8 mouse cellular contexts compared by ENCODE assay signal in genomic region chr5:23893864-23894771, GRCm38 (mm10). TPM values are rescaled to one million over a fixed set of nuclear protein-coding genes. Genes with fewer than 3 reads are reported as not detected.
DNase-seq lines count a peak whose midpoint lies in the region; ATAC-seq and TF ChIP-seq lines count a peak whose summit lies in the region.

No protein-coding gene starts in this region.

- WGBS in spleen, adult 2 months, result 15% methylated on average over 11 of the region's 11 CpGs
- WGBS in lung, embryonic 14.5 days, result 57% methylated on average over 11 of the region's 11 CpGs
- WGBS in hindbrain, embryonic 10.5 days, result 85% methylated on average over 11 of the region's 11 CpGs
- WGBS in midbrain, embryonic 13.5 days, result 75% methylated on average over 11 of the region's 11 CpGs

- H3K4me1 ChIP-seq in spleen, adult 2 months (ENCODE audit: control insufficient read depth, insufficient read depth, insufficient read length), result peaks cover 3% of the 10 kb centered on the region; the same call in 1 of the 2 replicates
- H3K4me1 ChIP-seq in lung, embryonic 14.5 days (ENCODE audit: insufficient read depth), result no peaks in the 10 kb centered on the region
- H3K4me1 ChIP-seq in hindbrain, embryonic 10.5 days (replicated peaks), result no peaks in the 10 kb centered on the region
- H3K4me1 ChIP-seq in midbrain, embryonic 13.5 days (replicated peaks), result no peaks in the 10 kb centered on the region

- no peaks in the 10 kb centered on the region for H3K36me3 ChIP-seq in spleen, adult 2 months (ENCODE audit: control insufficient read depth, insufficient read depth, low read length)
- H3K36me3 ChIP-seq in lung, embryonic 14.5 days (ENCODE audit: insufficient read depth), result no peaks in the 10 kb centered on the region
- H3K36me3 ChIP-seq in hindbrain, embryonic 10.5 days, result no peaks in the 10 kb centered on the region
- no peaks in the 10 kb centered on the region for H3K36me3 ChIP-seq in midbrain, embryonic 13.5 days

- H3K27me3 ChIP-seq in spleen, adult 2 months (ENCODE audit: control insufficient read depth, insufficient read depth, low read length), result no peaks in the 10 kb centered on the region
- no peaks in the 10 kb centered on the region for H3K27me3 ChIP-seq in lung, embryonic 14.5 days (ENCODE audit: insufficient read depth, low read length)
- no peaks in the 10 kb centered on the region for H3K27me3 ChIP-seq in hindbrain, embryonic 10.5 days (ENCODE audit: insufficient read depth, poor library complexity, severe bottlenecking)
- H3K27me3 ChIP-seq in midbrain, embryonic 13.5 days, result no peaks in the 10 kb centered on the region

- ATAC-seq in inflammation-experienced regulatory T-cells, adult 6 months, result peak; percentile 96
- ATAC-seq in lung, embryonic 14.5 days (ENCODE audit: insufficient read depth), result no peak
- ATAC-seq in midbrain, embryonic 13.5 days, result no peak

- H3K4me2 ChIP-seq in lung, embryonic 14.5 days, result no peak overlapping the region
- no peak overlapping the region for H3K4me2 ChIP-seq in midbrain, embryonic 13.5 days (replicated peaks)

- H3K27ac ChIP-seq in spleen, adult 2 months (ENCODE audit: insufficient read depth, low read length), result peak overlapping the region; percentile 68
- no peak overlapping the region for H3K27ac ChIP-seq in lung, embryonic 14.5 days (ENCODE audit: low read depth)
- no peak overlapping the region for H3K27ac ChIP-seq in hindbrain, embryonic 10.5 days
- no peak overlapping the region for H3K27ac ChIP-seq in midbrain, embryonic 13.5 days

- H3K9ac ChIP-seq in lung, embryonic 14.5 days, result no peak overlapping the region
- no peak overlapping the region for H3K9ac ChIP-seq in midbrain, embryonic 13.5 days (replicated peaks)

- H3K9me3 ChIP-seq in lung, embryonic 14.5 days (ENCODE audit: low read depth, low read length), result no peaks in the 10 kb centered on the region
- no peaks in the 10 kb centered on the region for H3K9me3 ChIP-seq in hindbrain, embryonic 10.5 days
- no peaks in the 10 kb centered on the region for H3K9me3 ChIP-seq in midbrain, embryonic 13.5 days

- peak overlapping the region; percentile 13; the same call in 1 of the 2 replicates for H3K4me3 ChIP-seq in spleen, adult 2 months (ENCODE audit: extremely low read depth, insufficient read depth, insufficient read length)
- H3K4me3 ChIP-seq in lung, embryonic 14.5 days (ENCODE audit: low read depth, low read length), result no peak overlapping the region
- no peak overlapping the region for H3K4me3 ChIP-seq in hindbrain, embryonic 10.5 days
- no peak overlapping the region for H3K4me3 ChIP-seq in midbrain, embryonic 13.5 days (replicated peaks)

- DNase-seq in spleen, adult 2 months (ENCODE audit: low read depth in 1 of 2, low spot score in 2 of 2), result peak; percentile 26 to 45
- no peak for DNase-seq in spleen, adult 12 weeks (ENCODE audit: low spot score)
- DNase-seq in cerebellum, adult 8-10 months, result peak; percentile 3
- peak; percentile 12 for DNase-seq in lung, embryonic 14.5 days
- peak; percentile 22 for DNase-seq in testis, postnatal 14 days (ENCODE audit: low spot score)
- no peak for DNase-seq in hindbrain, embryonic 10.5 days (ENCODE audit: low spot score)

- TF ChIP-seq POLR2A in spleen, adult 2 months (IDR thresholded peaks at IDR 0.05; ENCODE audit: low read depth, low read length), result no peak; the same call in 1 of the 2 replicates

- no peak for TF ChIP-seq CTCF in spleen, adult 2 months (IDR thresholded peaks at IDR 0.05; ENCODE audit: extremely low read depth, insufficient read depth, insufficient read length, insufficient replicate concordance)
- TF ChIP-seq CTCF in lung, embryonic 14.5 days (IDR thresholded peaks at IDR 0.05; ENCODE audit: low read depth), result no peak

RNA-seq across cellular contexts. Expression of gene Tomm7, which starts 50.2 kb away (rescaled TPM):
- polyA plus RNA-seq in spleen, adult 2 months (2012; rRNA removed), result 10.3 and 12.6 TPM in 2 replicates
- polyA plus RNA-seq in inflammation-experienced regulatory T-cells, adult 6 months (2017; shearing (Covaris generic)), result 100 to 1,000 TPM in 2 of 3 experiments, 10 to 100 TPM in 1; 73.2 to 127 (median 116) TPM
- 108 and 112 TPM in 2 replicates for polyA plus RNA-seq in lung, embryonic 14.5 days (2014; fragmentation: Nextera tagmentation; extraction: Ambion mirVana)
- 131 and 132 TPM in 2 replicates for polyA plus RNA-seq in hindbrain, embryonic 10.5 days (2016; fragmentation: Nextera tagmentation; extraction: Ambion mirVana)
- 109 and 112 TPM in 2 replicates for polyA plus RNA-seq in midbrain, embryonic 13.5 days (2015; fragmentation: Nextera tagmentation; extraction: Ambion mirVana)

Comparison
In these comparisons a context has a peak if more than half of its experiments do, and no peak if none do; other contexts are left out.
1. DNase-seq: peak in spleen, adult 2 months (2 of 2), cerebellum, adult 8-10 months (single experiment), lung, embryonic 14.5 days (single experiment) and testis, postnatal 14 days (single experiment); none in spleen, adult 12 weeks (single experiment) and hindbrain, embryonic 10.5 days (single experiment).